Mouse (Mus musculus) kidney, adult 2 months (tissue): ENCODE data around the gene Tmem178b.

Experiments
- CTCF ChIP-seq: fragments of 200-500 bp; conservative IDR thresholded peaks from 2 replicates; pipeline ENCODE4 v1.5.1; 2011; ENCODE audit warnings: low read depth, mild to moderate bottlenecking, control low read depth, low read length, moderate library complexity, mixed read lengths; ENCODE audit not compliant: insufficient read depth, insufficient read length
- POLR2A ChIP-seq: fragments of 200-500 bp; IDR thresholded peaks from one replicate; pipeline ENCODE4 v1.6.1; 2011; ENCODE audit warnings: low read depth, low read length, control low read depth

GRCm38 (mm10) chr6:40110729-40111128 lies 237.7 kb downstream of the Tmem178b start:
- no peak for TF ChIP-seq CTCF
- no peak for TF ChIP-seq POLR2A
